10 mouse cellular contexts compared by ENCODE assay signal in genomic region chr2:51066423-51066831, GRCm38 (mm10).
DNase-seq lines count a peak whose midpoint lies in the region; ATAC-seq lines count a peak whose summit lies in the region.
"Had no signal": no experiment of that assay in that cellular context is flagged by ENCODE, and none has a peak within 500 bp of the region (broad histone marks: within the 10 kb centered on the region; RNA-seq: fewer than 3 reads in every experiment).

No protein-coding gene starts in this region.

- no peaks in the 10 kb centered on the region for H3K9me3 ChIP-seq in forebrain, embryonic 16.5 days (ENCODE audit: control insufficient read depth, low read length)
- no peaks in the 10 kb centered on the region for H3K9me3 ChIP-seq in heart, embryonic 12.5 days (replicated peaks)

- peak; percentile 94 for ATAC-seq in forebrain, embryonic 16.5 days
- ATAC-seq in activated CD4-positive, CD25-positive, alpha-beta regulatory T cell, adult 4 months: no peak
- ATAC-seq in heart, embryonic 12.5 days (ENCODE audit: insufficient number of reproducible peaks, low FRiP score): no peak

- peak overlapping the region; percentile 90 for H3K27ac ChIP-seq in forebrain, embryonic 16.5 days (ENCODE audit: low read length)
- H3K27ac ChIP-seq in heart, embryonic 12.5 days (ENCODE audit: poor library complexity, severe bottlenecking): no peak overlapping the region
- H3K27ac ChIP-seq: macrophage had no signal

- H3K4me2 ChIP-seq in forebrain, embryonic 16.5 days (ENCODE audit: low read length): peak overlapping the region; percentile 42
- H3K4me2 ChIP-seq in heart, embryonic 12.5 days: no peak overlapping the region

- H3K9ac ChIP-seq in forebrain, embryonic 16.5 days (replicated peaks; ENCODE audit: low read depth, low read length): peak overlapping the region; percentile 52; the same call in 1 of the 2 replicates
- no peak overlapping the region for H3K9ac ChIP-seq in heart, embryonic 12.5 days

- H3K36me3 ChIP-seq in forebrain, embryonic 16.5 days (ENCODE audit: control insufficient read depth, insufficient read depth): no peaks in the 10 kb centered on the region
- no peaks in the 10 kb centered on the region for H3K36me3 ChIP-seq in heart, embryonic 12.5 days

- H3K4me3 ChIP-seq in forebrain, embryonic 16.5 days (replicated peaks; ENCODE audit: low read length): no peak overlapping the region
- H3K4me3 ChIP-seq in heart, embryonic 12.5 days: no peak overlapping the region

- H3K27me3 ChIP-seq in forebrain, embryonic 16.5 days (replicated peaks; ENCODE audit: control insufficient read depth, insufficient read depth, low read length): no peaks in the 10 kb centered on the region
- H3K27me3 ChIP-seq in heart, embryonic 12.5 days (replicated peaks): no peaks in the 10 kb centered on the region

- peaks cover 9% of the 10 kb centered on the region for H3K4me1 ChIP-seq in forebrain, embryonic 16.5 days (replicated peaks; ENCODE audit: control insufficient read depth, insufficient read depth, low read length)
- H3K4me1 ChIP-seq in heart, embryonic 12.5 days (replicated peaks): no peaks in the 10 kb centered on the region

- peak; percentile 12 to 17 for DNase-seq in left cerebral cortex, adult 8-10 months (ENCODE audit: low spot score in 2 of 2)
- no peak for DNase-seq in left cerebral cortex, adult 11 months (ENCODE audit: low spot score)
- DNase-seq in left cerebral cortex, postnatal 4 days: peak; percentile 72
- peak; percentile 23 for DNase-seq in right cerebral cortex, postnatal 14 days
- DNase-seq in liver: no peak
- DNase-seq: gastrocnemius, postnatal 36 days had no signal

- WGBS in forebrain, embryonic 16.5 days: 7% methylated on average over 11 of the region's 11 CpGs
- 75% methylated on average over 11 of the region's 11 CpGs for WGBS in heart, embryonic 12.5 days

- intact Hi-C loops in left cerebral cortex, postnatal 4 days (cut with DNase I): no loop called here

Comparison
In these comparisons a context has a peak if more than half of its experiments do, and no peak if none do; other contexts are left out.
1. DNase-seq: peak in left cerebral cortex, adult 8-10 months (2 of 2), left cerebral cortex, postnatal 4 days (single experiment) and right cerebral cortex, postnatal 14 days (single experiment); none in left cerebral cortex, adult 11 months (single experiment) and liver (single experiment).